Mouse (Mus musculus): ENCODE results near the gene Slc35a5. TPM values are rescaled to one million over a fixed set of nuclear protein-coding genes. Genes with fewer than 3 reads are reported as not detected.

The Slc35a5 gene
- 16.7 and 20.0 TPM in 2 replicates for polyA plus RNA-seq (2015; fragmentation: Nextera tagmentation; extraction: Ambion mirVana)

DNA sequence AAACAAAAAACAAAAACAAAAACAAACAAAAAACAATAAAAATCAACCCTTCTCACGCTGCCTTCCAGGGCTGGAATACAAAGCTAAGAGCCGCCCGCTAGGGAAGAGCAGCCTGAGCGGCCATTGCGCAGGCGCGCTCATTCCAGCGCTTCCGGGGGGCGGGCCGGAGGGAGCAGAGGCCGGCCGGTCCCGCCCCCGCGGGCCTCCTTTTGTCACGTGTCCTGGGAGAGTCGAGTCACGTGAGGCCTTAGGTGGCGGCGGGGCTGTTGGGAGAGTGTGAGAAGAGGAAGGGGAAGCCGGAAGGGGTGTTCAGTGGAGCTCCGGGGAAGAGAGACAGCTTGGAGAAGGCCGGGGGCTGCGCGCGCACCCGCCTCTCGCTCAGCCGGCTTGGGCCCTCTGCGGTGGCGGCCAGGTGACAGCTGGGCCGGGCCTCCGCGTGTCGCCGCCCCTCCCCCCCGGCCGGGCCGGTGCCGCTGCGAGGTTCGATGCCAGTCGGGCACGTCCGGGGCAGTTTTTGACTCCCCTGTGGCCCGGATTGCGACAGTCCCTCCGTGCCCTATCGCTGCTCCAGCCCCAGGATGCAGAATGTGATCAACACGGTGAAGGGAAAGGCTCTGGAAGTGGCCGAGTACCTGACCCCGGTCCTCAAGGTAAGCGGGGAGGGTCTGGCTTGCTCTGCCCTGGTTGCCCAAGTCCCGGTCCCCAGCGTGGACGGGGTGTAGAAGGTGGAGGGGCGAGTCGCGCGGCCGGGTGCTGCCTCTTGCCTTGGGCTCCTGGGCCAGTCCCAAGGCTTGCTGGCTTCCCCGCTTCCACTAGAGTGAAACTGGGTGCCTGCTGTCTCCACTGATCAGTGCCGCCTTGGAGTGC is at the start of gene Slc35a5, which contains the start of gene Atg3:
Slc35a5 (minus strand) TSS at position 185 of the 867 bp plus-strand sequence.
Atg3 (plus strand) TSS at position 264 of the 867 bp plus-strand sequence.
- H3K4me1 ChIP-seq, result peaks cover 8% of the 10 kb centered on the region; the same call in 1 of the 2 replicates
- peak within 1 kb of the TSS; percentile 83 for H3K9ac ChIP-seq
- no peaks in the 10 kb centered on the region for H3K27me3 ChIP-seq (replicated peaks)
- WGBS, result under 1% methylated on average over 61 of the region's 64 CpGs
- no peaks in the 10 kb centered on the region for H3K9me3 ChIP-seq
- peak within 1 kb of the TSS; percentile 97 for H3K4me3 ChIP-seq (replicated peaks)
- peak within 1 kb of the TSS; percentile 76 for H3K4me2 ChIP-seq
- no peaks in the 10 kb centered on the region for H3K36me3 ChIP-seq
- peak; percentile 97 for ATAC-seq (ENCODE audit: insufficient read depth, low FRiP score, low read depth)
- H3K27ac ChIP-seq, result peak within 1 kb of the TSS; percentile 95

DNA sequence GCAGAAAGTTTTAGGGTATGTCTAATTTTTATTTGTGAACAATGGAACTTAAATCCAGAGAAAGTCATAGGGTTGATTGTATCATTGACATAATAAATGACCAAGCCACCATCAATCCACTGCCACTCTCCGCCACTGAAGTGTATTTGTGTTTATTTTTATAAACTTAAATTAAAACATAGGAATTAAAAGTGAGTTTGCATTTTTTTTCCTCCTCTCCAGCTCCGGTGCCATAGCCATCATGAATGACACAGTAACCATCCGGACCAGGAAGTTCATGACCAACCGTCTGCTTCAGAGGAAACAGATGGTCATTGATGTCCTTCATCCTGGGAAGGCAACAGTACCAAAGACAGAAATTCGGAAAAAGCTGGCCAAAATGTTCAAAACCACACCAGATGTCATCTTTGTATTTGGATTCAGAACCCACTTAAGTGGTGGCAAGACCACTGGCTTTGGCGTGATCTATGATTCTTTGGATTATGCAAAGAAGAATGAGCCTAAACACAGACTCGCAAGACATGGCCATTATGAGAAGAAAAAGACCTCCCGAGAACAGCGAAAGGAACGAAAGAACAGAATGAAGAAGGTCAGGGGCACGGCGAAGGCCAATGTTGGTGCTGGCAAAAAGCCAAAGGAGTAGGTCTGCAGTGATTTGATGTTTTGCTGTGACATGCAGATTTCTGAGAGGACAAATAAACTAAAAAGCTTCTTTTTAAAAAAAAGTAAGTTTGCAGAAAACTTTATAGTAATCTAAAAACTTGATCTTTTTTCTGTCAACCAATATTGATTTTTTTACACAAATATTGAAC is 46.6 kb upstream of the Slc35a5 start:
- no peak for ATAC-seq (ENCODE audit: insufficient read depth, low FRiP score, low read depth)
- H3K4me3 ChIP-seq (replicated peaks), result no peak overlapping the region
- H3K4me1 ChIP-seq, result no peaks in the 10 kb centered on the region
- WGBS, result 68% methylated on average over 12 of the region's 12 CpGs
- H3K4me2 ChIP-seq, result no peak overlapping the region
- no peak overlapping the region for H3K9ac ChIP-seq
- no peaks in the 10 kb centered on the region for H3K36me3 ChIP-seq
- H3K27me3 ChIP-seq (replicated peaks), result no peaks in the 10 kb centered on the region
- no peak overlapping the region for H3K27ac ChIP-seq
- no peaks in the 10 kb centered on the region for H3K9me3 ChIP-seq

DNA sequence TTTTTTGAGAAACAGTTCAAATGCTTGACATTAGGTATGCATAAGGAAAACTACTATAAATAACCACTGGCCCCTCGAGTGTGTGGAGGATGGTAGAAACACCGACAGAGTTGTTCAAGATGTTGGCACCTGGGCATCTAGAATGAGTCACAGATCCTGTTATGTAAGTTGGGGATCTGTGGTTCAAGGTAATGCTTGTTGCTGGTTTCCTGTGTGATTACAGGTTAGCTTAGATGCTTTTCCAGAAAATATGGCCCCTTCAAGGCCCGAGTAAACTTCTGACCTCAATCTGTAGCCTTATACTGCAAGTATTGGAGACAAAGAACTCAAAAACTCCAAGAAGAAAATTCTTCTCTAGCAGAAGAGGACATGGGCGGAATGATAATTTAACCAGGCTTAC is 45.9 kb upstream of the Slc35a5 start:
- Histone ChIP-seq H3K4me1 (no peaks in the 10 kb centered on the region), H3K27ac (no peak overlapping the region), H3K36me3 (no peaks in the 10 kb centered on the region), H3K4me3 (replicated peaks) (no peak overlapping the region), H3K9me3 (no peaks in the 10 kb centered on the region), H3K9ac (no peak overlapping the region), H3K27me3 (replicated peaks) (no peaks in the 10 kb centered on the region), H3K4me2 (no peak overlapping the region)
- ATAC-seq (ENCODE audit: insufficient read depth, low FRiP score, low read depth), result no peak
- 77% methylated on average over 4 of the region's 4 CpGs for WGBS

DNA sequence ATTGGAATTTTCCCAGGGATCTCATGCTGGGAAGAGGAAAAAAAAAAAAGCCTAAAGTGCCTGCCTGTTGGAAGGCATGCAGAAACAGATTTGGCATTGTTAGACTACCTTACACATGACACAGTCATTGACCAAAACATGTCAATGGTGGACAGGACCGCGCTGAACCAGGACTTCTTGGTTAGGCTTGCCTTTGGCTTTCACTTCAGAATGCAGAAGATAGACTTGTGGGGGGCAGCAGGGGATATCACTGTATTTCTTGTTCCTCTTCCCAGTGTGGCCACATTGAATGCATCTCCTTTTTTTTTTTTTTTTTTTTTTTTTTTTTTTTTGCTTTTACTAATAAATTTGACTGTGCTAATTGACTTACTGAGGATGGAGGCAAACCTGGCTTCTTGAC is 42.9 kb upstream of the Slc35a5 start:
- ATAC-seq (ENCODE audit: insufficient read depth, low FRiP score, low read depth), result no peak
- no peaks in the 10 kb centered on the region for H3K4me1 ChIP-seq
- H3K27me3 ChIP-seq (replicated peaks), result no peaks in the 10 kb centered on the region
- H3K27ac ChIP-seq, result no peak overlapping the region
- H3K9me3 ChIP-seq, result no peaks in the 10 kb centered on the region
- 93% methylated on average over 2 of the region's 2 CpGs for WGBS
- no peak overlapping the region for H3K4me3 ChIP-seq (replicated peaks)
- no peak overlapping the region for H3K9ac ChIP-seq
- no peaks in the 10 kb centered on the region for H3K36me3 ChIP-seq
- no peak overlapping the region for H3K4me2 ChIP-seq

DNA sequence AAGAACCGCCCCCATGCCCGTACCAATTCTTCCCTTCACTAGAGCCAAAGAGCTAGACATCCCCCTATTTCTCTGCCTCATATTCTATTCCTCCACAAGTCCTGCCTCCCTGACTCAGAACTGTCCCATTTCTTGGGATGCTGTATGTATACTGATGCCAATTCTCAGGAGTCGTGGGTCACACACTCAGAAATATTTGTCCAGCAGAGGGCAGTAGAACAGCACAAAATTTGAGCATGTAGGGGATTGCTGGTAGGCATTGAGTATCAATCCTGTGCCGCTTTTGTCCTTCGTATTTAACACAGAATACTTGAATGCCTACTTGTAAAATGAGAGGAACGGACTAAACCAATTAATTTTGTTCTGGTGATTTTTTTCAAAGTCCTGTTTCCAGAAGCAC is 38.3 kb upstream of the Slc35a5 start:
- no peak overlapping the region for H3K4me2 ChIP-seq
- no peak for ATAC-seq (ENCODE audit: insufficient read depth, low FRiP score, low read depth)
- H3K9ac ChIP-seq, result no peak overlapping the region
- 31% methylated on average over 6 of the region's 6 CpGs for WGBS
- no peaks in the 10 kb centered on the region for H3K36me3 ChIP-seq
- H3K4me1 ChIP-seq, result no peaks in the 10 kb centered on the region
- no peak overlapping the region for H3K27ac ChIP-seq
- no peaks in the 10 kb centered on the region for H3K27me3 ChIP-seq (replicated peaks)
- H3K4me3 ChIP-seq (replicated peaks), result no peak overlapping the region
- no peaks in the 10 kb centered on the region for H3K9me3 ChIP-seq

DNA sequence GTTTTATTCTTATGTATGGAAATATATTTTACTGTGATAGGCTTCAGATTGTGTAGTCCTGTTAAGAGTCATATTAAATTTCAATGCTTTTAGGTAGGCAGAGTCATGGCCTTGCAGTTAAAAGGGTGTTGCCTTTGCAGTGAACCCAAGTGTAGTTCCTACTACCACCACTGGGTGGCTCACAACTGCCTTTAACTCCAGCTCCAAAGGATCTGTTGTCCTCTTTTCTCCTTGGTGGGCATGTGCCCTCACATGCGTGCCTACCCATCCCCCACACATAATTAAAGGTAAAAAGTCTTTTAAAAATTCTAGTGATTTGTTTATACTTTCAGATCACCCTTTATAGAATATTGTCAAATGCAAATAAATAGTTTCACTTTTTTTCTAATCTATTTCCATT is 34.1 kb upstream of the Slc35a5 start:
- H3K4me1 ChIP-seq, result no peaks in the 10 kb centered on the region
- 0% methylated on average over 1 of the region's 1 CpGs for WGBS

DNA sequence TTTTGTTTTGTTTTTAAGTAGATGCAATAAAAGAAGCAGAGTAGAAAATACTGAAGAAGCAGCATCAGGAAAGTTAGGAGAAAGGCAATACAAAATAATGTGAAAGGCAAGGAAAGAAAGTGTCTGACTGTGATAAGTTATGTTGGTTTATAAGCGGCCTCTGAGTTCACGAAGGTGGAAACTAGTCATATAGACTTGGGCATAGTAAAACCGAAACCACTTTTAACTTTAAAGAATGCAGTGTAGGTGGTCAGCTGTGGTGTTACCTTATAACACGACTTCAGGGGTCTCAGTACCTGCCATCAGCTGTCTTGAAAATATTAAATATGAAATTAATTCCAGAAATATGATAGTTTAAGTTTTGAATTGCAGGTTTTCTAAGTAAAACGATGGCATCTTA is 23.3 kb upstream of the Slc35a5 start:
- no peak overlapping the region for H3K27ac ChIP-seq
- H3K4me2 ChIP-seq, result no peak overlapping the region
- no peaks in the 10 kb centered on the region for H3K9me3 ChIP-seq
- ATAC-seq (ENCODE audit: insufficient read depth, low FRiP score, low read depth), result no peak
- no peaks in the 10 kb centered on the region for H3K4me1 ChIP-seq
- H3K27me3 ChIP-seq (replicated peaks), result no peaks in the 10 kb centered on the region
- no peak overlapping the region for H3K4me3 ChIP-seq (replicated peaks)
- H3K9ac ChIP-seq, result no peak overlapping the region
- WGBS, result 90% methylated on average over 5 of the region's 5 CpGs
- no peaks in the 10 kb centered on the region for H3K36me3 ChIP-seq

More for the DNA sequence above, 34.1 kb upstream of the Slc35a5 start:
- Histone ChIP-seq H3K9ac (no peak overlapping the region), H3K4me2 (no peak overlapping the region), H3K4me3 (replicated peaks) (no peak overlapping the region), H3K27ac (no peak overlapping the region), H3K36me3 (no peaks in the 10 kb centered on the region), H3K9me3 (no peaks in the 10 kb centered on the region), H3K27me3 (replicated peaks) (no peaks in the 10 kb centered on the region)
- peak; percentile 22; the same call in 1 of the 2 replicates for ATAC-seq (ENCODE audit: insufficient read depth, low FRiP score, low read depth)

DNA sequence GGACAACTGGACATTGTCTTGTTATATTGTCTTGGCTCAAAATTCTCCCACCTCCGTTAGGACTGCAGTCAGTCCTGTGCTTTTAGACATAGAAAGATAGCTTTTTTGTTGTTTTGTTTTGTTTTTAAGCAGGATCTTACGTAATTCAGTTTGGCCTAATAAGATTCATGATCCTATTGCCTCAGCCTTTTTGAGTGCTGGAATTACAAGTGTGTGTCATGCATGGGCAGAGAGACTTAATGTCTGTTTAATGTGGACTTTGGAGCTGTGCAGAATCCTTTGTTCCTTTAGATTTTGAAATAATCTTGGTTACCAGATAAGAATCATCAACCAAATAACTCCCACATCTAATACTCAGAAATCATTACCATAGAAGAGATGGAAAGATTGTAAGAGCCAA is 20.0 kb upstream of the Slc35a5 start:
- Histone ChIP-seq H3K9ac (no peak overlapping the region), H3K4me3 (replicated peaks) (no peak overlapping the region), H3K4me1 (no peaks in the 10 kb centered on the region), H3K27ac (no peak overlapping the region), H3K36me3 (no peaks in the 10 kb centered on the region), H3K9me3 (no peaks in the 10 kb centered on the region), H3K4me2 (no peak overlapping the region), H3K27me3 (replicated peaks) (no peaks in the 10 kb centered on the region)
- no peak for ATAC-seq (ENCODE audit: insufficient read depth, low FRiP score, low read depth)
- WGBS, result 82% methylated on average over 2 of the region's 2 CpGs

DNA sequence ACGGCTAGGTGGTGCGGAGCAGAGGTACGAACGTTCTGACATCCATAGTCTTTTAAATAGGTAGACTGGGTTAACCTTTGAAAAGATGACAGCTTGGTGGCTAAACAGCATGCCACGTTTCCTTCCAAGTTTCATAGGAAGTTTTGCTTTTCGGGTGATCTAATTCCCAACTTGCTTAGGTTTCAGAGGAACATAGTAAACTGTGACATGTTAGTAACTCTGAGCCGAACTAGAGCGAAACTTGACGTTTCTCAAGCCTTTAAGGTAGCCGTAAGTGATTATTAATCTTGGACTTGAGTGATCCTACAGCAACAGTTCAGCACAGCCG is 847 bp upstream of the Slc35a5 start:
- 2% methylated on average over 11 of the region's 11 CpGs for WGBS
- Histone ChIP-seq H3K9me3 (no peaks in the 10 kb centered on the region), H3K36me3 (no peaks in the 10 kb centered on the region), H3K27me3 (replicated peaks) (no peaks in the 10 kb centered on the region), H3K9ac (peak overlapping the region; percentile 83), H3K4me2 (peak overlapping the region; percentile 64), H3K4me3 (replicated peaks) (peak overlapping the region; percentile 97), H3K4me1 (peaks cover 8% of the 10 kb centered on the region; the same call in 1 of the 2 replicates), H3K27ac (peak overlapping the region; percentile 95)
- no peak for ATAC-seq (ENCODE audit: insufficient read depth, low FRiP score, low read depth)

DNA sequence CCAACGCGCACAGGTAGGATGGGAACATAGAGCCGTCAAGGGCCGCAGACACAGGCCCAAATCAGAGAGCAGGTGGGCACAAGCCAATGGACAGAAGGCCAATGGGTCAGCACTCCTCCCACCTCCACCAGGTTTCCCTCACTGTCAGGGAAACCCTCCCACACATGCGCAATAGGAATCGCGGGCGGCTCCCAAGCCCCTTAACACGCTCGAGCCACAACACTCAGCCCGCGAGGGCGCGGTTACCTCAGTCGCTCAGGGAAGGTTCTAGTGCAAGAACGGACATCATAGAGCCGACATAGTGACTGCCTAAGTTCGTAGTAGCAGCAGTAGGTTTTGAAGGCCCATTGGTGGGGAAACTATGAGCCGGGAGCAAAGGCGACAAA is 377 bp downstream of the Slc35a5 start:
- Histone ChIP-seq H3K27ac (peak overlapping the region; percentile 95), H3K27me3 (replicated peaks) (no peaks in the 10 kb centered on the region), H3K36me3 (no peaks in the 10 kb centered on the region), H3K9me3 (no peaks in the 10 kb centered on the region), H3K4me2 (peak overlapping the region; percentile 76), H3K4me1 (peaks cover 8% of the 10 kb centered on the region; the same call in 1 of the 2 replicates), H3K4me3 (replicated peaks) (peak overlapping the region; percentile 97), H3K9ac (peak overlapping the region; percentile 45)
- WGBS, result under 1% methylated on average over 20 of the region's 20 CpGs
- ATAC-seq (ENCODE audit: insufficient read depth, low FRiP score, low read depth), result peak; percentile 68

DNA sequence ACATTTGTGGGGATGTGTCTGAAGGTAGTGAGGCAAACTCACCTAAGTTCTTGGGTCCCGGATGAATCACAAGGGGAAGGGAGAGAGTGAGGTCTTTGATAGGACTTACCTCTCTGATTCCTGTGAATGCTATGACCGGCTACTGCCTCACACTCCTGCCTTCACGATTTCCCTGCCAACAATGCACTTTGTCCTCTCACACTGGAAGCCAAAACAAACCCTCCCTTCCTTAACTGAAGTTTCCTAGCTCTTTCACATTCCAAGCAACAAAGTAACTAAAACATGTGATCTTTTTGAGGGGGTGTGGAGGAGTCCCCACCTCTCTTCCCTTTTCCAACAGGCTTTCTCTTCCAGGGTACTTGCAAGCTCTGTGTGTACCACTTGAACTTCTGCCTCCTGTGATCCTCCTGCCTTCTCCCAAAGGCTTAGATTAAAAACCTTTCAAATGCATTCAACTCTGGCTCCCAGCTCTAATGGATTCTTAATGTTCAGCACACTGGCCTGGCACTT is 3.7 kb downstream of the Slc35a5 start:
- Histone ChIP-seq H3K27me3 (replicated peaks) (no peaks in the 10 kb centered on the region), H3K9ac (no peak overlapping the region), H3K27ac (no peak overlapping the region), H3K4me2 (no peak overlapping the region), H3K9me3 (no peaks in the 10 kb centered on the region), H3K4me1 (peaks cover 8% of the 10 kb centered on the region; the same call in 1 of the 2 replicates), H3K36me3 (peaks cover 9% of the 10 kb centered on the region; the same call in 1 of the 2 replicates), H3K4me3 (replicated peaks) (no peak overlapping the region)
- no peak for ATAC-seq (ENCODE audit: insufficient read depth, low FRiP score, low read depth)
- 67% methylated on average over 3 of the region's 3 CpGs for WGBS
